ENCODE assay signal across 8 mouse cellular contexts in the genomic region with DNA sequence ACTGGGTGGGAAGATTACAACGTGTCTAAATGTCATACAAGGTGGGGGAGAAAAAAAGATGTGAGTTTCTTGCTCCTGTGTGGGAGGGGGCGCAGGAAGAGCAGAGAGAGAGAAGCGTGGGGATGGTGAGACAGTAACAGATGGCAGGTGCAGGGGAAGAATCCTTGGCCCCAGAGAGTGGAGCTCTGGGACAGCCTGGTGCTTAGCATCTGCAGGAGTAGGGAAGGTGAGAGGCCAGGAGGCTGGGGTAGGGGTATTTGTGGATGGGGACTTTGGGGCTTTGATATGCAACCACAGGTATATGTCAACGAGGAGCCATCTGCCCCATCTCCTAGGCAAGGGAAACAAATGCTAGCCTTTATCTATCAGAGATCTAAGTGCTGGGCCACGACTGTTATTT. TPM values are rescaled to one million over a fixed set of nuclear protein-coding genes. Genes with fewer than 3 reads are reported as not detected.
DNase-seq lines count a peak whose midpoint lies in the region; ATAC-seq lines count a peak whose summit lies in the region.

No protein-coding gene starts in this region.

- no peaks in the 10 kb centered on the region for H3K9me3 ChIP-seq in forebrain, embryonic 13.5 days (replicated peaks)
- no peaks in the 10 kb centered on the region for H3K9me3 ChIP-seq in liver, embryonic 13.5 days (replicated peaks)

- ATAC-seq in forebrain, embryonic 13.5 days, result no peak
- ATAC-seq in liver, embryonic 13.5 days (ENCODE audit: low read depth), result no peak

- peak; percentile 16 for DNase-seq in cerebellum, adult 11 months
- DNase-seq in cerebellum, adult 9-10 months, result no peak
- peak; percentile 17 to 18 for DNase-seq in B cell, adult 2 months
- peak; percentile 14 for DNase-seq in liver, embryonic 13.5 days
- DNase-seq in ovary, postnatal 36 days (ENCODE audit: low spot score), result no peak
- no peak for DNase-seq in left cerebral cortex, adult 8-10 months (ENCODE audit: low spot score in 2 of 2)
- DNase-seq in embryo, embryonic 10 days (ENCODE audit: low spot score), result no peak

- H3K4me2 ChIP-seq in forebrain, embryonic 13.5 days, result no peak overlapping the region
- H3K4me2 ChIP-seq in liver, embryonic 13.5 days, result peak overlapping the region; percentile 77

- 77% methylated on average over 5 of the region's 5 CpGs for WGBS in forebrain, embryonic 13.5 days
- WGBS in liver, embryonic 13.5 days (ENCODE audit: insufficient replicate concordance), result 44% methylated on average over 5 of the region's 5 CpGs

- H3K36me3 ChIP-seq in forebrain, embryonic 13.5 days (ENCODE audit: poor library complexity, severe bottlenecking), result peaks cover 6% of the 10 kb centered on the region; the same call in 1 of the 2 replicates
- no peaks in the 10 kb centered on the region for H3K36me3 ChIP-seq in liver, embryonic 13.5 days

- peaks cover 18% of the 10 kb centered on the region for H3K4me1 ChIP-seq in forebrain, embryonic 13.5 days
- H3K4me1 ChIP-seq in liver, embryonic 13.5 days (replicated peaks), result peaks cover 63% of the 10 kb centered on the region

- no peak overlapping the region for H3K4me3 ChIP-seq in forebrain, embryonic 13.5 days
- peak overlapping the region; percentile 78; the same call in 1 of the 2 replicates for H3K4me3 ChIP-seq in liver, embryonic 13.5 days (replicated peaks)

- no peaks in the 10 kb centered on the region for H3K27me3 ChIP-seq in forebrain, embryonic 13.5 days
- H3K27me3 ChIP-seq in liver, embryonic 13.5 days, result no peaks in the 10 kb centered on the region

- no peak overlapping the region for H3K9ac ChIP-seq in forebrain, embryonic 13.5 days
- peak overlapping the region; percentile 89 for H3K9ac ChIP-seq in liver, embryonic 13.5 days

- H3K27ac ChIP-seq in forebrain, embryonic 13.5 days, result 0 out of 2 replicates have a peak overlapping the region, but pooled peaks have one; percentile 96
- peak overlapping the region; percentile 97 for H3K27ac ChIP-seq in liver, embryonic 13.5 days

RNA-seq across cellular contexts. Expression of gene Senp7, which starts 26.4 kb away (rescaled TPM):
- polyA plus RNA-seq in forebrain, embryonic 13.5 days (2015; fragmentation: Nextera tagmentation; extraction: Ambion mirVana), result 56.1 and 57.6 TPM in 2 replicates
- 18.2 and 20.9 TPM in 2 replicates for polyA plus RNA-seq in liver, embryonic 13.5 days (2015; fragmentation: Nextera tagmentation; extraction: Ambion mirVana)
- 10 to 100 TPM; 39.2 to 44.4 (median 42.8) TPM for total RNA-seq in left cerebral cortex, adult 8-10 months (2022)

RNA-seq across cellular contexts. Expression of gene Trmt10c, which starts 36.9 kb away (rescaled TPM):
- 25.8 and 26.3 TPM in 2 replicates for polyA plus RNA-seq in forebrain, embryonic 13.5 days (2015; fragmentation: Nextera tagmentation; extraction: Ambion mirVana)
- polyA plus RNA-seq in liver, embryonic 13.5 days (2015; fragmentation: Nextera tagmentation; extraction: Ambion mirVana), result 20.0 and 24.3 TPM in 2 replicates
- total RNA-seq in left cerebral cortex, adult 8-10 months (2022), result 10 to 100 TPM in 1 of 4 experiments, 1 to 10 TPM in 3; 8.6 to 10.4 (median 9.1) TPM

RNA-seq across cellular contexts. Expression of gene Pcnp, which starts 45.0 kb away (rescaled TPM):
- 289 and 296 TPM in 2 replicates for polyA plus RNA-seq in forebrain, embryonic 13.5 days (2015; fragmentation: Nextera tagmentation; extraction: Ambion mirVana)
- polyA plus RNA-seq in liver, embryonic 13.5 days (2015; fragmentation: Nextera tagmentation; extraction: Ambion mirVana), result 126 and 153 TPM in 2 replicates
- total RNA-seq in left cerebral cortex, adult 8-10 months (2022), result 100 to 1,000 TPM; 173 to 198 (median 182) TPM

Comparison
In these comparisons a context has a peak if more than half of its experiments do, and no peak if none do; other contexts are left out.
1. DNase-seq: peak in cerebellum, adult 11 months (single experiment), B cell, adult 2 months (2 of 2) and liver, embryonic 13.5 days (single experiment); none in cerebellum, adult 9-10 months (single experiment), ovary, postnatal 36 days (single experiment), left cerebral cortex, adult 8-10 months (0 of 2) and embryo, embryonic 10 days (single experiment).